Comparison of ENCODE assay signal across 8 mouse cellular contexts in the genomic region with DNA sequence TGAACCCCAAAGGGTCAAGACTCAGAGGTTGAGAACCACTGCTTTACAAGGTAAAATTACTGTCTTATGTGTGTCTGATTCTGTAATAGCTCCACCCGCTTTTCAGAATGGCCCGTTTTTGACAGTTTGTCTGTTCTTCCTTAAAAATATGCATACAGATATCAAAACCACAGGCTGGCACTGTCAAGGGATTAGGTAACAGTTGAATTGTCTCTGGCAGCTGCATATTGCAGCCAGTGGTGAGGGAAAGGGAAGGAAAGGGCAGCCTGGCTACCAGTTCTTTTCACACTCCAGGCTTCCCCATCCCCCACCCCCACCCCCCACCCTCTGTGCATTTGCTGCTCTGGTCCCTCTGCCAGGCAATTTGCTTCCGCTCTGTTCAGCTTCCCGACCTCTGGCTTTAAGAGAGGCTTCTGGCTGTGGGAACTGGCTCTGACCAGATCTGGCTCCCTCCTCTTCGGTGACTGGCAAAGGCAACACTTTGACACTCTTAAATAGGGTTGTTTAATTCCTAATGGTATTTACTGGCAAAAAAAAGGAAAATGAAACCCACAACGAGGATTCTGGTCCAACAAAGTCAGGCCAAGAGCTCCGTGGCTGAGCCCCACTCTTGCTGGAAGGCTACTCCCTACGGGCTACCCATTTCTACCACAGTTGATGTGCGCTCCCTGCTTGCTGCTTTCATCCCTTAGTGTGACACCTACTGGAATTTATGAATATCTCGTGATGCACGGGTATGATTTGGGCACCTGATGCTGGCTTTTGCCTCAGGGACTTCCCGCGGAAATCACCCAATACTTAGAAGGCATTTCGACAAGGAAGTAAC. TPM values are rescaled to one million over a fixed set of nuclear protein-coding genes. Genes with fewer than 3 reads are reported as not detected.
DNase-seq lines count a peak whose midpoint lies in the region; ATAC-seq and TF ChIP-seq lines count a peak whose summit lies in the region.

No protein-coding gene starts in this region.

- intact Hi-C loops in left cerebral cortex, adult 2 months (cut with DNase I) = no loop called here

- peak overlapping the region; percentile 96 for H3K4me2 ChIP-seq in forebrain, embryonic 12.5 days
- H3K4me2 ChIP-seq in hindbrain, embryonic 15.5 days = peak overlapping the region; percentile 92

- DNase-seq in CD4-positive, CD25-positive, alpha-beta regulatory T cell, adult 2 months (ENCODE audit: low read depth, low spot score) = peak; percentile 86
- DNase-seq in ZHBTc4 (ENCODE audit: low read depth, low spot score) = peak; percentile 37
- DNase-seq in left cerebral cortex, adult 2 months (ENCODE audit: extremely low spot score in 1 of 2, low spot score in 2 of 2) = peak; percentile 17 to 33
- DNase-seq in spleen, adult 12 weeks (ENCODE audit: low spot score) = peak; percentile 15
- no peak for DNase-seq in ovary, postnatal 14 days (ENCODE audit: low spot score)

- ATAC-seq in forebrain, embryonic 12.5 days (ENCODE audit: low FRiP score) = peak; percentile 39; the same call in 1 of the 2 replicates
- peak; percentile 75 for ATAC-seq in hindbrain, embryonic 15.5 days (ENCODE audit: low FRiP score, low read depth)

- H3K4me1 ChIP-seq in forebrain, embryonic 12.5 days = peaks cover 21% of the 10 kb centered on the region
- peaks cover 19% of the 10 kb centered on the region for H3K4me1 ChIP-seq in hindbrain, embryonic 15.5 days (replicated peaks)
- H3K4me1 ChIP-seq in megakaryocyte, embryonic 14.5 days = peaks cover 30% of the 10 kb centered on the region

- no peak overlapping the region for H3K27ac ChIP-seq in forebrain, embryonic 12.5 days
- peak overlapping the region; percentile 68 for H3K27ac ChIP-seq in hindbrain, embryonic 15.5 days (replicated peaks)
- H3K27ac ChIP-seq in left cerebral cortex, adult 2 months = 0 out of 2 replicates have a peak overlapping the region, but pooled peaks have one; percentile 36

- H3K4me3 ChIP-seq in forebrain, embryonic 12.5 days (replicated peaks) = peak overlapping the region; percentile 71
- H3K4me3 ChIP-seq in hindbrain, embryonic 15.5 days = peak overlapping the region; percentile 59
- peak overlapping the region; percentile 61 for H3K4me3 ChIP-seq in left cerebral cortex, adult 2 months
- peak overlapping the region; percentile 94 for H3K4me3 ChIP-seq in megakaryocyte, embryonic 14.5 days (replicated peaks)

- H3K9me3 ChIP-seq in forebrain, embryonic 12.5 days = no peaks in the 10 kb centered on the region
- H3K9me3 ChIP-seq in hindbrain, embryonic 15.5 days = no peaks in the 10 kb centered on the region
- H3K9me3 ChIP-seq in megakaryocyte, embryonic 14.5 days = peaks cover 4% of the 10 kb centered on the region; the same call in 1 of the 2 replicates

- peaks cover 40% of the 10 kb centered on the region for H3K27me3 ChIP-seq in forebrain, embryonic 12.5 days
- H3K27me3 ChIP-seq in hindbrain, embryonic 15.5 days = no peaks in the 10 kb centered on the region
- peaks cover 41% of the 10 kb centered on the region for H3K27me3 ChIP-seq in megakaryocyte, embryonic 14.5 days (replicated peaks)

- no peak; the same call in 1 of the 2 replicates for TF ChIP-seq CTCF in left cerebral cortex, adult 2 months (IDR thresholded peaks at IDR 0.05)

- no peak overlapping the region for H3K9ac ChIP-seq in forebrain, embryonic 12.5 days
- H3K9ac ChIP-seq in hindbrain, embryonic 15.5 days = peak overlapping the region; percentile 67

- H3K36me3 ChIP-seq in forebrain, embryonic 12.5 days (replicated peaks) = no peaks in the 10 kb centered on the region
- no peaks in the 10 kb centered on the region for H3K36me3 ChIP-seq in hindbrain, embryonic 15.5 days
- no peaks in the 10 kb centered on the region for H3K36me3 ChIP-seq in megakaryocyte, embryonic 14.5 days (replicated peaks; ENCODE audit: low read length)

- WGBS in forebrain, embryonic 12.5 days = 5% methylated on average over 14 of the region's 14 CpGs
- WGBS in hindbrain, embryonic 15.5 days = 6% methylated on average over 14 of the region's 14 CpGs

RNA-seq across cellular contexts. Expression of a gene that starts 1.3 kb away (rescaled TPM):
- 2.3 and 2.8 TPM in 2 replicates for polyA plus RNA-seq in forebrain, embryonic 12.5 days (2016; fragmentation: Nextera tagmentation; extraction: Ambion mirVana)
- polyA plus RNA-seq in hindbrain, embryonic 15.5 days (2015; fragmentation: Nextera tagmentation; extraction: Ambion mirVana) = 5.5 and 5.7 TPM in 2 replicates
- total RNA-seq in left cerebral cortex, adult 2 months (2021) = 10 to 100 TPM; 22.5 to 28.2 TPM
- polyA plus RNA-seq in megakaryocyte, embryonic 14.5 days (2012; ENCODE audit: insufficient read depth, low replicate concordance) = 0.46 TPM in 1 of 2 replicates, not detected in the other
